Mouse (Mus musculus) right cerebral cortex, adult 18-20 months (tissue): ENCODE results near the gene Rbpj.

Experiments
- DNase-seq: peaks from one replicate; pipeline ENCODE4 v3.0.0; 2022; ENCODE audit warnings: mixed read lengths

The Rbpj gene

DNA sequence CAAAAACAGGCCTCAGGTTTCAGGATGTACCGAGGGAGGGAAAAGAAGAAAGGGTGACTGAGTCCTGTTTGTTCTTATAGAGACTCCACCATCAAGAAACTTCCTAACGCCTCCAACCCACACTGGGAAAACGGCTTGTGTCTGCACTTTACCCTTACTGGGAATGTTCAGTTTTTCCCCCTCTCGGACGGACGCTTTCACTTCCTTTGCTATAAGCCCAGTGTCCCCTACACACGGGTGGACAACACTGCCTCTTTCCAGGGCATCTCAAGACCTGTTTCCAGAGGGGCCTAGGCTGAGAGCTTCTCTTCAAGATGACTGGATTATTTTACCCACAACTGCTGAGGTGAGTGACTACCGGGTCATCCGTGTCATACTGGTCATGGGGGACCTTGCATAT, at the start of gene Rbpj:
Gene Rbpj, plus strand, starts transcription at position 270 of the 400 bp plus-strand sequence.
- DNase-seq, result no peak

DNA sequence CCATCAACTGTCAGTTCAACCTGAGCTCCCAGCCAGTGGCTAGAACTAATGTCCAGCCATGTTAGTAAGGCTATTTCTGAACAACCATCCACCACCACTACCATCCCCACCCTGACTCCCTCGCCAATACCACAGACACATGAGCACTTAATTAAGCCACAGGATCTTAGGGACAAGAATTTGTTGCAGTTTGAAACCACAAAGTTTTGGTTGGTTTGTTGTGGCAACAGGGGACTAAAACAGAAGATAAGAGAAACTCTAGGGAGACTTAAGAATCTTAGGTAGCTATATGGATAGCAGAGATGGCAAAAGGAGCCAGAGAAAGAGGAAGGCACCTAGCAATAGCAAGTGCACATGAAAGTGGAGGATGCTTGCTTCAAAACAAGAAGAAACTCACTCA, 45.2 kb upstream of the Rbpj start:
- DNase-seq, result no peak

DNA sequence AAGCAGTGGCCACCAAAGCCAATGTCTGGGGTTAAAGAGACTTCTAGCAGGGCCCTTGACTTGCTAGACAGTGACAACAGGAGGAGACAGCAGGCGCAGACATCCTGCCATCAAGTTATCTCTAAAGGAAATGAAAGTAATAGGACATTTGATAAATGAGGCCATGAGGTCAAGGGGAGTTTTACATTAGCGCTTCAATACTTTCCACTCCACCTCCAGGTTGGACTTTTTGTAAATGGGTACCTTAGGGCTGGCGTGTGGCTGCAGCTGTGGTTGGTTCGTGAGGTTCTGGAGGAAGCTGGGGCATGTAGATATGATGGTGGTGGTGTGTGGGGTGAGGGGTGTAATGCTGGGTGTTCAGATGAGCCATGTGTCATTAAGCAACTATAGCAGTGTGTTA, 44.7 kb upstream of the Rbpj start:
- no peak for DNase-seq

DNA sequence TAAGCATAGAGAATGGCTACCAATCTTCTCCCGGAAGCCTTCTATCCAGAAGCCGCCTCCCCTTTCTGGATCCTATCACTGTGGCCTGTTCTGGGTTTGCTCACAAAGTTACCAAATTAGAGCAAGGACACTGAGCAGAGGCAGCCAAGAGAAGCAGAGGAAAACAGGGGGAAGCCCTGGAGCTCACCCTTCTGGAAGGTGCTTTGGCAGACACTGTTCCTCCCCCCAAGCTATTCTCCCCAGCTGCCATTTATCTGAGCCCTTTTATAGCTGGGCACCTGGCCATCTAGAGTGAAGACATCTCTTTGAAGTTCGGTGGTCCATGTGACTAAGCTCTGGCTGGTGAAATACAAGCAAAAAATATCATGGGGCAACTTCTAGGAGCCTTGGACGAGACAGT, 38.5 kb upstream of the Rbpj start:
- DNase-seq, result no peak

DNA sequence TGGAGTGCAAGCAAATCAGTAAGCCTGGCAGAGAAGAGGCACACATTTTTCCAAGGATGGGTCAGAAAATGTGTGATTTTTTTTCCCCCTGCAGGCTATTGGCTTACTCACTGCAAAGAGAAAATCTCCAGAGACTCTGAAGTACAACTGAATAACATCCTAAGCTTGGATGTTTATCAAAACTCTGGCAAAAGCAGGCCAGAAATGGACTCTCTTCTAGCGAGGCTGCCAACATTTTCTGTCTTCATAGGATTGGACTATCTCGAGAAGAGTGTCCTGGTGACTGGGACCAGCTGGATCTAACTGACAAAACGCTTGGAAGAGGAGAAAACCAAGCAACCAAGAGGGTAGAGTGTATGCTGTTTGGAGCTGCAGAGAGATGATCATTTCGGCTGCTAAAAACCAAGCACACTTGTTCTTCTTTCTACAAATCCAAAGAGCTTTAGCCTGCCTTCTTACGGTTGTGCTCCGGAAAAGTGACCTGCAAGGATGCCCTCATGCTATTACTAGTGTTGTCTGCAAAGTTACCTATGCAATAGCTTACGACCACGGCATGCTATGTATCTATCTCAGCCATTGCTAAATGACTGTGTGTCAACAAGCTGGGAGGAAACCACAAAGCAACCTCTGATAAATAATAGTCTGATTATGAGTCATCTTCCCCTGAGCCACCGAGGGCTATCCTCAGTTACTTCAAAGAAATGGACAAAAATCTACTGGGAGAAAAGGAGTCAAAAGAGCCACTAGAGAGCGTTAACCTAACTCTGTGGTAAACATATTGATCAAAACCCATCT, 36.1 kb upstream of the Rbpj start:
- DNase-seq, result no peak

DNA sequence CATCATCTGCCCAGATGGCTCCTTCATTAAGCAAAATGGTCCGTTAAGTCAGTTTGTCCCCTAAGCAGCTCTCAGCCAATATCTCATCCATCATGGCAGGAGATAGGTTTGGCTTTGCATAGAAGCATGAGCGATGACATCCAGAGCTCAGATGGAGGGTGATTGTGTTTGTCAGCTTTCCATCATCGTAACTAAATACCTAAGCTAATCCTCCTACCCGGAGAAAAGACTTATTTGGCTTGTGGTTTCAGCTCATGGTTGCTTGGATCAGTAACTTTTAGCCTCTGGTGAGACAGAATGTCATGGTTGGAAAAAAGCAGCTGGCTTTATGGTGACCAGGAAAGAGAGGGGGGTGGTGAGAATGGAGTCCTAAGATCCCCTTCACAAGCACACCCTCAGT, 33.5 kb upstream of the Rbpj start:
- DNase-seq, result no peak

DNA sequence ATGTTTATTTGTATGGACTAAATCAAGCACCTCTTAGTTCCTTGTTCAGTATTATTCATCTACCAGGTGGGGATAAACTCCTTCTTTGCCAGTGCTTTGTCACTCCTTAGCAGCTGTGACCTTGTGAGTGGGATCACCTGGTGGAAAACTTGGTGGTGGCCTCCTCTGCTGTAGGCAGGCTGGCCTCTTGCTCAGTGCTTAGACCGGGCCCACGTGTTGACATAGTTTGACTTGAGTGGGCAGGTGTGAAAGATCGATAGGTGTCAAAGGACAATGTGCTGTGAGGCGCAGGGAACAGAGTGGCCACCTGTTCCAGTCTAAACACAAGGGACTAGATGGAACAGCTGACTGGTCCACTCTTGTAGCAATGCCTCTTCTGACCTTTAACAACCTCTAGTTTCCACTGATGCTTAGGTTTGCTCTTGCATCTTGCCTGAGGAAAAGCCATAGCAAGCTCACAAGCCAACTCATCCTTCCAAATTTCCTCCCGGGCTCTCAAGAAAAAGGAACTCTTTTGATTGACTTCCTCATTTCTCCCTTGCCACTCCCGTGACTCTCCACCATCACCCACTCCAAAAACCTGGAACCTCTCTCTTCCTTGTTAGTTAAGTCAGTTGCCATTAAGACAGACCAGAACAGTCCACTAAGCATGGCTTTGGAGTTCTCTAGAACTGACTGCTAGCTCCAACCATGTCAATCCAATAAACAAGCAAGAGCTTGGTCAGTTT, 28.9 kb upstream of the Rbpj start:
- DNase-seq, result no peak

DNA sequence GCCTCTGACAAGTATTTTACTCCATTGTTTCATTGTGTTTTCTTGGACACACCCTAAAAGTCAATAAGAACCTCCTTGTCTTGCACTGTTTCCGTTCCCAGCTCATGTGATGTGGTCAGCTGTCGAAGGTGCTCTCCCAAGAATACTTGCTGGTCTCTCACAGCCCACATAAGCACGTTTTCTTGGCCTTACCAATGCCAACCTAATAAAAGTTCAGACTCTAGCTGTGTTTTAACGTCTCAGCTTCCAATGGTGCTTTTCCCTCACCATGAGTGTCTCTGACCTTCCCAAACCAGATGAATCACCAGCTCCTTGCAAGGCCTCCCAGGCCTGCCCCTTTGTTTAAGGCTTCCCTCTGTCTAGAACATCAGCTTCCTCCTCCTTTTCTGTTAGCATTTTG, 28.2 kb upstream of the Rbpj start:
- DNase-seq, result no peak

DNA sequence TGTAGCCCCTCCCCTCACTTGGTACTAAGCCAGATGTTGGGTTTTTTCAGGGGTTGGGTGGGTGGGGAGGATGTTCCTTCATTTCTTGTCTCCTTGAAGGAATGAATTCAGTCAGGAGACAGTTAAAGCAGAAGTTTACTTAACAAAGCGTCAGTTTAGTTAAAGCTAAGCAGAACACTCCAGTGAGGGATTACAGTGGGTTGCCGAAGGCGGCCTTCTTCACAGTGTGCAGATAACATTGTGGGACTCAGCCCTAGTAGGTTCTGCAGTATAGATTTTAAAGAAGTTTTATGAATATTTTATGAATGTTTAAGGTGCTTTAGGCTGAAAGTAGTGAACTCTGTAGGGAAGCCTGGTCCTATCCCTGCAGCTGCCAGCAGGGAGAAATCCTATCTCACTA, 27.7 kb upstream of the Rbpj start:
- no peak for DNase-seq

DNA sequence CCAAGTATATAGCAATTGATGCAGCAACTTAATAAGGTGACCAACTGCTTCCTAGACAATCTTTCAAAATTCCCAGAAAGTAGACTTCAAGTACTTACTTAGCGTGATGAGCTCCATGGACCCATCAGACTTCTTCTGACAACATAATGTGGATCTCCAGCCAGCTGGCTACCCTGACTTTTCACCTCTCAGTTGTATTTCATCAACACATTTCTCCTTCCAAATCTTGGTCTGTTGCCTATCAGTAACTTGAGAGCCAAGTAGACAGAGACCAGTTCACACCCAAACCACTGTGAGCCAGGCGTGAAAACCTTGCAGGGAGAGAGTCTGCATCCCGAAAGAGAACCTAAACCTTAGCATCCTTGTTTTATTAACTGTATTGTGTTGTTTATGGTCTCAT, 26.3 kb upstream of the Rbpj start:
- DNase-seq, result no peak

DNA sequence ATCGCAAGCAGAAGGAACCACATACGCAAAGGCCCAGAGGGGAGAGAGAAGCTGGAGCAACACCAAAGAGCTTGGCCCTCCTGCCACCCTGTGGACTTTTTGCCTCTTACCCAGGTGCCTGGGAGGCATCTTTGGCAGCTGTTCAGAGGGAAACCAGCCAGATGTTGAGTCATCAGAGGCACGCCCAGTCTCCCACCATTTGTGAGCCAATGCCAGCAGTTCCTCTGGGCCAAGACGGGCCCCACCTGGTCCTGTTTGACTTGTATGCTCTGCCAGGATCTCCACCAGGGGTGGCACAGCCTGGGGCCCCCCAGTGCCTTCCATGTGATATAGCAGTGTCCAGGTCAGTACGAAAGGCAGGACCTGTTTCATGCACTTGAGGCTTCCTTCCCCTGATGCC, 21.9 kb upstream of the Rbpj start:
- DNase-seq, result no peak

DNA sequence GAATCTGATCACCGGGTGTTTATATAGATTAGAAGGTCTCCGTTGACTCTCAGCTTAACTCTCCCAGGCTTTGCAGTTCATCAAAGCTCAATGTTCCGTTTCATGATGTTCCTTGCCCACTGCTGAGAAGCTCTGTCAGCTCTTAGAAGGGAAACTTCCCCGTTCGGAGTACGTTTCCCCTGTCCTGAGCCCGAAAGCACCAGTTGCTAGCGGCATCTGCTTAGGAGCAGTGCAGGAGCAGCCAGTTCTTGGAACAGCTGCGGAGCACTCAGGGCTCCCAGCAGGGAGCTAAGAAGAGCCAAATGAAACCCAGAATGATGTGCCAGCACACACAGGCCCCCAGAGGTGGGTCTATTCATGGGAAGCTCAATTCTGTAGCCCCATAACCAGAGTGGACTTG, 15.0 kb upstream of the Rbpj start:
- DNase-seq, result no peak

DNA sequence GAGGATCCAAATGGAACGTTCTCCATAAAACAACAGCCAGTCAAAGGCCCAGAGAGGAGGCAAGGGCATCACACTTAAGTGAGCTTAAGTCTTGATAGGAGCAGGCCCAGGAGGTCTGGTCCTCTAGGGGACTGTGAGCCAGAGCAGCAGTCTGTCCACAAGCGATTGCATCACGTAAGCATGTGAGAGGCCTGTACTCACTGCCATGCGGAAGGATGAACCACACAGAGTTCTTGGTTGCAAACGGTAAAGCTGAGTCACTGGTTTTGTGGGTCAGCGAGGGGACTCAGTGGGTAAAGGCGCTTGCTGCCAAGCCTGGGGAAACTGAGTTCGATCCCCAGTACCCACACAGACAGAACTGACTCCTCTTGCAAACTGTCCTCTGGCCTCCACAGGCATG, 14.1 kb upstream of the Rbpj start:
- no peak for DNase-seq

DNA sequence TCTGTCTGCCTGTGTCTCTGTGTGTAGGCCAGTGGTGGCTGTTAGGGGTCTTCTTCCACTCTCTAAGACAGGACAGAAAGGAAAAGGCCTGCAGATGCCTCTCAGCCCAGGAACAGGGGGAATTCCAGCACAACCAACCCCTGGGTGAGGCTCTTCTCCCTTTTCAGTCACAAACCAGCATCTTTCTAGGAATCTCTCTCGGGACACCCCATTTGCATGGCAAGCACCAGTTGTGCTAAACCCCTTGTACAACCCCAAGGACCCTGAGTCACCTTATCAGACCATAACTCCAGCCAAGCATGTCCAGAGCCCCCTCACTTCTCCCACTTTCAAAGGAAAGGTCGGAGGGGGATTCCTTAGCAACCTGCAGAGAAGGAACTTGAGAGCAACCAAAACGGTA, 13.0 kb upstream of the Rbpj start:
- DNase-seq, result no peak

DNA sequence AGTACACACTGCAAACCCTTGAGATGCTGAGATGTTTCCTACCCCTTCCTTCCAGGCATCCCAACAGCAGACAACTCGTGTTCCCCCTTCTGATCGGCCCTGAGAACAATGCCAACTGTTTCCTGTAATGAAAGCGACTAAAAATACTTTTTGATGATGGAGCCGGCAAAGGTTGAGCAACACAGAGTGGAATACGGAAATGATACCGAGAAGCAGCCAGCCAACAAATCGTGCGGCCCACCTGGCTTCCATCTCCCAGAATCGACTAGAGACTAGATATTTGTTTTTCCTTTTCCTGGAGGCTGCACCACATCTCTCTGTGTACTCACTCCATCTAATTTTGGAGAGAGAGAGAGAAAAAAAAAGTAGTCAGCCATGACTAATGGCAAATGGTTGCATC, 11.2 kb upstream of the Rbpj start:
- no peak for DNase-seq

DNA sequence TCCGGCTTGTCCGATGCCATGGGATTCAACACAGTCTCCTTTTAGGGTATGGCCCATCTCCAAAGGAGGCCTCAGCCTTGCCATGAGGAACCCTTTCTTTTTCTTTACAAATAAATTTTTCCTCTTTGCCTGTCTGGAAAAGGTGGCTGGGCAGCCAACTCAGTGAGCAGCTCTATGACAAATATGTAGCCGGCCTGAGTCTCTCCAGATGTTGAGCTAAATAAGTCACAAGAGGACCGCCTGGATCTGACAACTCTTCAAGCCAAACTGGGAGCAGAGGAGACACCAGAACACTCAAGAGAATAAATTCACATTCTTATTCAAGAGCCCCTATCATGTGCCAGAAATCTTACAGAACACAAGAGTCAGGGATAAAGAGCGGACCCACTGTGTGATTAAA, 10.5 kb upstream of the Rbpj start:
- no peak for DNase-seq

DNA sequence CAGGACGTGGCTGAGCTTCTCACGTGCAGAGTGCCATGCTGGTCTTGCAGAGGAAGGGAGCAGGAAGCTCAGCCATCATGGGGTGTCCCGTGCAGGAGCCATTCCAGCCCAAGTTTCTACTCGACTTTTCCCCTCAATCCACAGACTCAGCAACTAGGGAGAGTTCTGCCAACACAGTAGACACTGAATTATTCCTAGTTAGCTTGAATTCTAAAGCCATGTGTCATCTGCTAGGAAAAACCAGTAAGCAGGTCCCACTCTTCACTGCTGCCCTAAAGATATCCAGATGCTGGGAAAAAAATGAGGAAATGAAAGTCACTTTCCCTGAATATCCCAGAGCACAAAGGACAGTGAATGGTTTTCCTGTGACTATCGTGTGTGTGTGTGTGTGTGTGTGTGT, 5.8 kb upstream of the Rbpj start:
- no peak for DNase-seq

DNA sequence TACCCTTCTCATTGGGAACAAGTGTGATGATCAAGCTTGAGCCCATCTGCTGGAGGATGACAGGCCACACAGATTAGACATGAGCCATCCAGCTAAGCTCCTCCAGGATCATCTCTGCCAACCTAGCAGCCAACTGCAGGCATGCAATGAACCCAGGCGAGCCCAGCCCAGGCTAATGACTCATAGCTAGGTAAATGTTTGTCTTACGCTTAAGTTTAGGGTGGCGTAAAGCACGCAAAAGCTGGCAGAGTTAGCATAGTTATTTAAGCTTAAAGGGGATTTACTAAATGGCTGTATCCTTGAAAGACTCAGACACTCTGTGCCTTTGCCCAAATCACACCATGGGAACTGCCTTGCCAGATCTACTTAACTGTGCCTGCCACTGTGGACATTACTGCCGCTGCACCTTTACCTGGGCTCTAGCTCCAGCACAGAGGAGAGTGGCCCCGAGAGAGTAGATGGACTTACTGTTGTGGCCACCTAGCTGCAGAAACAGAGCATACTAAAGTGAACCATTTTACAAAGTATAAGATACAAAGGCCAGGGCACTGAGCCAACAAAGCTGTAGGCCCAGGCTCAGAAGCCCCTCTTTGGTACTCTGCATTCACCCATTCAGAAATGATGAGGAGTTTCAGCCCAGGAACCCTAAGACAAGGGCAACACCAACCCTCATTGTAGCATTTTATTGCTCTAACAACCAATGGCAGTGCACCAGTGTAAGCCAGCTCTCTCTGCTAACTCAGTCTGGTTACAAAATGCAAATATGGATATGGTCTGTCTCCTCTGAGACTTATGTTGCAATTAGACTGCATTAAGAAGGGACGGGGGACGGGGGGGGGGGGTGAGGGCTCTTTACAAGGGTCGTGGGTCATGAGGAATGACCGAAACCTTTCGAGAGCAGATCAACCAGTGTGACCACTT, 2.6 kb upstream of the Rbpj start:
- no peak for DNase-seq

DNA sequence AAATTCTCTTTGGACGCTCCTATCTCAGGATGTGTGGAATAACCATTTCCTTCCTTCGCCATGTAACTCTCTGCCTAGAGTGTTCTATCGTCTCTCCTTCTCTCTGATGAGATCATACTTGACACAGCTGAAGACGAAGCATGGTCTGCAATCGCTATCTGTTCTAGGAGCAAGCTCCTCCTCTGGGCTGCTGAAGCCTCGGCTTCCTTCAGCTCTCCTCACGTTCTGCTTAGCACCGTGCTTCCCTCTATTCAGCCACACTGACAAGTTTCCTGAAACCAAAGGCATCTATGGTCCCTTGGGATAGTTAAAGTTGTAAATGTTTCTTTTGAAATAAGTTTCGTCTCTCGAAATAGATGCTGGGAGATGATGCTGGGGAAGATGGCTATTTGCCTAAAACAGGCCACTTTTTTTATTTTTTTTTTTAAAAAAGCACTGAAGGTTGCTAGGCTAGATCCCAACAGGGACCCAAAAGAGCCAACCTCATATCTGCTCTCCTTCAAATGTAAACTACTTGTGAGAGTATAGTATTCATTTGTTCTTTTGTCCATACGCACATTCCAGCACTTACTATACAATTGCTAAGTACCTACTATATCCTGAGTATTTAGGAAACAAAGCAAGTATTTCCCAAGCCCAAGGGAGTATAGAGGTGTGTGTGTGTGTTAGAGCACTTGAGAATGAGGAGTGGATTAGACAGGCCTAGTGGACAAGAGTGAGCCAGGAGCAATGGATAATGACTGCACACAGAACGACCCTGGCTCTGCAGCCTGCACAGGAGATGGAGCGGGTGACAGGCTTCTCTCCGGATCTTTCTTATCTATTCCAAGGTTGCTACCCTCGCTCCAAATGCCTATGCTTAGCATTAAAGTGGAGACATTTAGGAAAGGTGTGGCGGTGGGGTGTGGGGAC, 726 bp downstream of the Rbpj start:
- DNase-seq, result no peak

DNA sequence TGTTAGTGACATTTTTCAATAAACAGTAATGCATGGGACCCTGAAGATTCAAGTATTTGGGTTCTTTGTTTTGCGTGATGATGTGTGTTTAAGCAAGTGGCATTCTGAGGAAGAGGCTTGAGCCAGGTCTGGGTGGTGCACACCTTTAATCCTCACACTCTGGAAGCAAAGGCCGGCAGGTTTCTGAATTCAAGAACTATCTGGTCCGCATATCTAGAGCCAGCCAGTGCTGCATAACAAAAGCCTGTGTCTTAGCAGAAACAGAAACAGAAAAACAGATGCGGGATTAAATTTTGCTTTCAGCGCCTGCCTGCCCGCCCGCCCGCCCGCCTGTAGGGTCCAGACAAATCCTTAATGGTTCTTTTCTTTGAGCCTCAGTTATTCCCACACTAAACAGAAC, 1.6 kb downstream of the Rbpj start:
- DNase-seq, result no peak

DNA sequence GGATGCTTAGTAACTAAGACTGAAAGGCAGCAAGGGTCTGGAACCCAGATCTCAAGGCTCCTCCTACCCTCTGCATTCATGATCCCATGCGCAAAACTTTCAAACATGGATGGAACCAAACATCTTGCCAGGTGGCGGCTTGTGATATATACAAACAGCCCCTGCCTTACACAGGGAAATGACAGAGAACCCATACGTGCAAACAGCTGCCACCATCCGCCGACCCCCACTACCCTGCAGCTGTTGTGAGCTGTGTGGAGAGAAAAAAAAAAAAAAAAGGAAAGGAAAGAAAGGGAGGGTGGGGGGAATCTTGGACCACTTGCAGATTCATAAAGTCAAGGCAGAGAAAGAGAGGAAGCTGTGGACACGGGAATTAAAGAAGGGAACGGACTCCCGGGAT, 2.4 kb downstream of the Rbpj start:
- no peak for DNase-seq

DNA sequence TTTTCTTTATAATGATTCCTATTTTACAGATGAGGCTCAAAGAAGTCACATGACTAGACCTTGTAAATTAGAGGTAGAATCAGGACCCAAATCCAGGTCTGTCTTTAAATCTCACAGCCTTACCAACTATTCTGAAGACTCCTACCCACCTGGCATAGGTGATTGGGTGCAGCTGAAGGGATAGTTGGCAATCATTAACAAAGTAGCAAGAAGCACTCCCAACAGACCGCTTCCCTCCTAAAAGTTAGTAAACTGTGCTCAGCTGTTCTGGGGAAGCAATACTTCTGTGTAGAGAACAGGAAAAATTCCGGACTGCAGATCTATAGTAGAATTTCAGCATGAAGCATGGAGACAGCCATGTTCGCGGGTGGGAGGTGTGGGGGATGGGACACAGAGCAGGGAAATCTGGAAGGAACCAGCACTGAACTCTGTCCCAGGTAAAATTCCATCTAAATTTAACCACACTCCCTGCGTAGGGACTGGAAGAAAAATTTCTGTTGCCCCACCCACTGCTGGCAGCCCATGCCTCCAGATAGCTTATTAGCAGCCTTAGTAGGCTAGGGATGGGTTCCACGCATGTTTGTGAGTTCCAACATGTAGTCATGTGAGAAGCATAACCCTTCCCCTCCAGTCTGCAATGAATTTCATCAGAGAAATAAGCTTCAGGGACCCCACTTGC, 3.3 kb downstream of the Rbpj start:
- no peak for DNase-seq
